Mouse (Mus musculus): ENCODE measurements at regions not wholly inside any gene's neighbourhood (a gene's known extent, or its start where the extent isn't known, plus 50 kb on each side); places are given as distances from the start of the nearest gene placed in this dataset.

DNA sequence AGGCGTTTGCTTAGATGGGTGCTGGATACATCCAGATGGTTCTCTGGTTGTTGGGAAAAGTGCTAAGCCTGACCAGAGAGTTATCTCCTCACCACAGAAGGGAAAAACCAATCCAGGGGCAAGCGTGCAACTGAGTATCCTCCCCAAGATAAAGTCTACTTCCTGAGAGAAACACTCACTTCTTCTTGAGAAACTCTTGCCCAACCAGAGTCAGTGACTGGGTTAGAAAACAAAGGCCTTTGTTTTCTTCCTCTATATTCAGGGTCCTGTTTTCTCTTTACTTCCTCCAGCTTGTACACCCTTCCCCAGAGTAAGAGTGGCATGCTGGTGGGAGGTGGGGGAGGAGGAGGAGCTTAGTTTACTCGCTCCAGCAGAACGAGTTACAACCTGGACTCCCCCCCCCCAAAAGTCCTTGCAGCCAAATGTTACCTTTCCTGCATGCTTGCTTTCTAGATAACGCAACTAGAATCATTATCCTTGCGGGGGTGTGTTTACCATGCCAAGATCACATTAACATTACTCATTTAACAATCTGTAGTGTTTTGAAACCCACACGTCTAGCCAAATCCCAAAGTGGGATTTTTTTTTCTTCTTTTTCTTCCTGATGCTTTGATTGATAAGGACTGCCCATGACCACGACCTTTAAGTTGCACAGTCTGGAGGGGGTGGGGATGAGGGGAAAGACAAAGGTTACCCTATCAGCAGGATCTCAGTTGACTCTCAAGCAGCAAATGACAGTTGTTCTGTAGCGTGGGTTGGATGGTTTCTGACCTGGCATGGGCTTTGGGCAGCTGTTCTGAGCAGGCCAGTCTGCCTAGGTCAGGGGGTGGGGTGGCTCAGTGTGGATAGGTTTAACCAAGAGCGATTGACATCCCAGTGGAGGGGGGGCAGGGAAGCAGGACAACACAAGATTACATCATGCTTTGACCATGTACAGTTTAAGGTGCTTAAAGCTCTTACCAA, 147.4 kb upstream of the Ado start:
- no peaks in the 10 kb centered on the region for H3K9me3 ChIP-seq (ENCODE audit: control insufficient read depth, low read length)
- 61% methylated on average over 10 of the region's 10 CpGs for WGBS

DNA sequence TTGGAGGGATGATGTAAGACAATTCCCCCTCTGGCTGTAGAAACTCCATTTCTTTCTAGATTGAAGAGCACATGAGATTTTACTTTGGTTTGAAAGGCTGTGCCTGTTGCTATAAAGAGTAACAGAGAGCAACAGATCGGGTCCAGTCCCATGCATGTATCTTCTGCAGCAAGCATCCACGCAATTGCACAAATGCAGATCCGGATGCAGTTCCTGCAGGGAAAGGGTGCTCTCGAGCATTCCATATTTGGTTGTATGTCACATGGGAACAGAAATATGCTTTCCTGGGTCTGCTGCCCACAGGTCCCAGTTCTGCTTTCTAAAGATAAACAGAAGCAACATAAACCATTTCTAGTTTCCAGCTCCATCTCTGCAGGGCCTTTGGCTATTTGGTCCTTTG, 146.0 kb upstream of the Ado start:
- 96% methylated on average over 4 of the region's 4 CpGs for WGBS
- DNase-seq (ENCODE audit: low spot score), result no peak
- ATAC-seq (ENCODE audit: low FRiP score), result no peak

More for the DNA sequence above, 147.4 kb upstream of the Ado start:
- Histone ChIP-seq H3K4me2 (replicated peaks) (no peak overlapping the region), H3K9ac (no peak overlapping the region), H3K27me3 (ENCODE audit: control insufficient read depth, insufficient read depth, low read length) (no peaks in the 10 kb centered on the region), H3K36me3 (replicated peaks; ENCODE audit: control insufficient read depth, insufficient read depth) (no peaks in the 10 kb centered on the region), H3K4me3 (replicated peaks; ENCODE audit: low read length) (no peak overlapping the region), H3K4me1 (replicated peaks; ENCODE audit: control insufficient read depth, insufficient read depth, low read length) (no peaks in the 10 kb centered on the region), H3K27ac (no peak overlapping the region)
- DNase-seq (ENCODE audit: low spot score) (no peak), ATAC-seq (ENCODE audit: low FRiP score) (no peak)

GRCm38 (mm10) chr10:67693586-67693985, 144.8 kb upstream of the Ado start:
- DNase-seq (ENCODE audit: low spot score) (no peak), ATAC-seq (ENCODE audit: low FRiP score) (no peak)
- Histone ChIP-seq H3K9ac (no peak overlapping the region), H3K4me1 (replicated peaks; ENCODE audit: control insufficient read depth, insufficient read depth, low read length) (no peaks in the 10 kb centered on the region), H3K4me2 (replicated peaks) (no peak overlapping the region), H3K27ac (no peak overlapping the region), H3K9me3 (ENCODE audit: control insufficient read depth, low read length) (no peaks in the 10 kb centered on the region), H3K27me3 (ENCODE audit: control insufficient read depth, insufficient read depth, low read length) (no peaks in the 10 kb centered on the region), H3K4me3 (replicated peaks; ENCODE audit: low read length) (no peak overlapping the region), H3K36me3 (replicated peaks; ENCODE audit: control insufficient read depth, insufficient read depth) (no peaks in the 10 kb centered on the region)
- WGBS, result 75% methylated on average over 4 of the region's 4 CpGs

More for the DNA sequence above, 146.0 kb upstream of the Ado start:
- Histone ChIP-seq H3K9ac (no peak overlapping the region), H3K27me3 (ENCODE audit: control insufficient read depth, insufficient read depth, low read length) (no peaks in the 10 kb centered on the region), H3K9me3 (ENCODE audit: control insufficient read depth, low read length) (no peaks in the 10 kb centered on the region), H3K36me3 (replicated peaks; ENCODE audit: control insufficient read depth, insufficient read depth) (no peaks in the 10 kb centered on the region), H3K27ac (no peak overlapping the region), H3K4me3 (replicated peaks; ENCODE audit: low read length) (no peak overlapping the region), H3K4me2 (replicated peaks) (no peak overlapping the region), H3K4me1 (replicated peaks; ENCODE audit: control insufficient read depth, insufficient read depth, low read length) (no peaks in the 10 kb centered on the region)

- Histone ChIP-seq H3K9ac (no peak overlapping the region), H3K27ac (no peak overlapping the region), H3K9me3 (ENCODE audit: control insufficient read depth, low read length) (no peaks in the 10 kb centered on the region), H3K4me2 (replicated peaks) (no peak overlapping the region), H3K4me1 (replicated peaks; ENCODE audit: control insufficient read depth, insufficient read depth, low read length) (no peaks in the 10 kb centered on the region), H3K4me3 (replicated peaks; ENCODE audit: low read length) (no peak overlapping the region), H3K36me3 (replicated peaks; ENCODE audit: control insufficient read depth, insufficient read depth) (no peaks in the 10 kb centered on the region), H3K27me3 (ENCODE audit: control insufficient read depth, insufficient read depth, low read length) (no peaks in the 10 kb centered on the region)
- 93% methylated on average over 15 of the region's 15 CpGs for WGBS
- no peak for ATAC-seq (ENCODE audit: low FRiP score)
- no peak for DNase-seq (ENCODE audit: low spot score)
These were observed 141.4 kb upstream of the Ado start for GRCm38 (mm10) chr10:67689944-67690670.

GRCm38 (mm10) chr10:67679382-67679781, 130.6 kb upstream of the Ado start:
- Histone ChIP-seq H3K4me1 (replicated peaks; ENCODE audit: control insufficient read depth, insufficient read depth, low read length) (no peaks in the 10 kb centered on the region), H3K4me2 (replicated peaks) (no peak overlapping the region), H3K9ac (no peak overlapping the region), H3K27ac (no peak overlapping the region), H3K27me3 (ENCODE audit: control insufficient read depth, insufficient read depth, low read length) (no peaks in the 10 kb centered on the region), H3K4me3 (replicated peaks; ENCODE audit: low read length) (no peak overlapping the region), H3K36me3 (replicated peaks; ENCODE audit: control insufficient read depth, insufficient read depth) (no peaks in the 10 kb centered on the region), H3K9me3 (ENCODE audit: control insufficient read depth, low read length) (no peaks in the 10 kb centered on the region)
- DNase-seq (ENCODE audit: low spot score) (no peak), ATAC-seq (ENCODE audit: low FRiP score) (no peak)
- 93% methylated on average over 4 of the region's 4 CpGs for WGBS

DNA sequence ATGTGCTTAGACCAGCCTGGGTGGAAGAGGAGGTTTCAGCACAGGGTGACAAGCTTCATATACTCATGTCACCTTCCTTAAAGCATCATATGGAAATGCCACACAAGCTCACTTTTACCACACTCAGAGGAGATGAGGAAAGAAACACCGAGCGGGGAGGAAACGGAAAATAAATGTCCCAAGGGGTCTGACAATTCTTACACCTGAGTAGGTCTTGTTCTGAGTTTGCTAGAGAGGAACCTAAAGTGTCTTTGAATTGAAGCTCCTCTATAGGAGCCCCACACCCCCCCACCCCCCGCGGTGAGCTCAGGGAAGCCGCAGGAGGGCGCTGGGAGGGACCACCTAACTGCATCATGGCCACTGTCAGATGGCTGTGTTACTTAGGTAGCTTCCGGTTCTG, 124.7 kb upstream of the Ado start:
- no peak overlapping the region for H3K27ac ChIP-seq
- WGBS, result 86% methylated on average over 8 of the region's 8 CpGs
- H3K9me3 ChIP-seq (ENCODE audit: control insufficient read depth, low read length), result no peaks in the 10 kb centered on the region
- H3K4me3 ChIP-seq (replicated peaks; ENCODE audit: low read length), result no peak overlapping the region
- H3K9ac ChIP-seq, result no peak overlapping the region
- no peaks in the 10 kb centered on the region for H3K27me3 ChIP-seq (ENCODE audit: control insufficient read depth, insufficient read depth, low read length)
- no peak for DNase-seq (ENCODE audit: low spot score)
- no peaks in the 10 kb centered on the region for H3K4me1 ChIP-seq (replicated peaks; ENCODE audit: control insufficient read depth, insufficient read depth, low read length)
- H3K36me3 ChIP-seq (replicated peaks; ENCODE audit: control insufficient read depth, insufficient read depth), result no peaks in the 10 kb centered on the region
- H3K4me2 ChIP-seq (replicated peaks), result no peak overlapping the region
- ATAC-seq (ENCODE audit: low FRiP score), result no peak

DNA sequence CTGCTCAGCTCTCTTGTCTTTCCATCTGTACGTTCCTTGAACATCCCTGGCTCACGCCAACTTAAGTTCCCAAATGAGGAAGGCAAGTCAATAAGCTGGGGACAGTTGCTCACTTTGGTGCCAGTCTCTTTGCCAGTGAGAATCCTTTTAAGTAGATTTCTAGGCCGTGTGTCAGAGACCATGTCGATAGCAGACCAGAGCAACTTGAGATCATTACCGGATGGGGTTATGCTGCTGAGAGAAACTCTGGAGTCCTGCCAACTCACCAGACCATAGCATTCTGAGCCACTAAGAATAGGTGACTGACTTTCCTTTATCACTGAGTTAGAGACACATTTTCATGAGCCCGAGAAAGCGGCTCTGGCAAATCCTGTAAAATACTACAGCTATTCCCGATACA, 123.5 kb upstream of the Ado start:
- Histone ChIP-seq H3K9ac (no peak overlapping the region), H3K27me3 (ENCODE audit: control insufficient read depth, insufficient read depth, low read length) (no peaks in the 10 kb centered on the region), H3K36me3 (replicated peaks; ENCODE audit: control insufficient read depth, insufficient read depth) (no peaks in the 10 kb centered on the region), H3K4me1 (replicated peaks; ENCODE audit: control insufficient read depth, insufficient read depth, low read length) (no peaks in the 10 kb centered on the region), H3K4me2 (replicated peaks) (no peak overlapping the region), H3K9me3 (ENCODE audit: control insufficient read depth, low read length) (no peaks in the 10 kb centered on the region), H3K27ac (no peak overlapping the region), H3K4me3 (replicated peaks; ENCODE audit: low read length) (no peak overlapping the region)
- WGBS, result 69% methylated on average over 8 of the region's 8 CpGs
- DNase-seq (ENCODE audit: low spot score), result peak; percentile 27
- no peak for ATAC-seq (ENCODE audit: low FRiP score)

- ATAC-seq (ENCODE audit: low FRiP score) (no peak), DNase-seq (ENCODE audit: low spot score) (no peak)
- H3K4me1 ChIP-seq (replicated peaks; ENCODE audit: control insufficient read depth, insufficient read depth, low read length), result no peaks in the 10 kb centered on the region
- H3K27ac ChIP-seq, result no peak overlapping the region
- no peaks in the 10 kb centered on the region for H3K27me3 ChIP-seq (ENCODE audit: control insufficient read depth, insufficient read depth, low read length)
- no peaks in the 10 kb centered on the region for H3K36me3 ChIP-seq (replicated peaks; ENCODE audit: control insufficient read depth, insufficient read depth)
- H3K9ac ChIP-seq, result no peak overlapping the region
- H3K4me2 ChIP-seq (replicated peaks), result no peak overlapping the region
- no peaks in the 10 kb centered on the region for H3K9me3 ChIP-seq (ENCODE audit: control insufficient read depth, low read length)
- H3K4me3 ChIP-seq (replicated peaks; ENCODE audit: low read length), result no peak overlapping the region
- 64% methylated on average over 2 of the region's 2 CpGs for WGBS
These were observed 120.3 kb upstream of the Ado start for GRCm38 (mm10) chr10:67669066-67669465.

- 73% methylated on average over 3 of the region's 3 CpGs for WGBS
- H3K4me3 ChIP-seq (replicated peaks; ENCODE audit: low read length), result no peak overlapping the region
- no peak overlapping the region for H3K9ac ChIP-seq
These were observed 114.3 kb upstream of the Ado start for GRCm38 (mm10) chr10:67663028-67663427.

More at GRCm38 (mm10) chr10:67663028-67663427, 114.3 kb upstream of the Ado start:
- no peak overlapping the region for H3K4me2 ChIP-seq (replicated peaks)
- ATAC-seq (ENCODE audit: low FRiP score), result no peak
- DNase-seq (ENCODE audit: low spot score), result no peak
- H3K4me1 ChIP-seq (replicated peaks; ENCODE audit: control insufficient read depth, insufficient read depth, low read length), result no peaks in the 10 kb centered on the region
- H3K27me3 ChIP-seq (ENCODE audit: control insufficient read depth, insufficient read depth, low read length), result no peaks in the 10 kb centered on the region
- H3K27ac ChIP-seq, result no peak overlapping the region
- no peaks in the 10 kb centered on the region for H3K9me3 ChIP-seq (ENCODE audit: control insufficient read depth, low read length)
- no peaks in the 10 kb centered on the region for H3K36me3 ChIP-seq (replicated peaks; ENCODE audit: control insufficient read depth, insufficient read depth)
